Mouse (Mus musculus): ENCODE data around the gene Adamtsl1. TPM values are rescaled to one million over a fixed set of nuclear protein-coding genes. Genes with fewer than 3 reads are reported as not detected.

Gene Adamtsl1
- polyA plus RNA-seq, 1 experiment from 2014 or later: 13.2 TPM

DNA sequence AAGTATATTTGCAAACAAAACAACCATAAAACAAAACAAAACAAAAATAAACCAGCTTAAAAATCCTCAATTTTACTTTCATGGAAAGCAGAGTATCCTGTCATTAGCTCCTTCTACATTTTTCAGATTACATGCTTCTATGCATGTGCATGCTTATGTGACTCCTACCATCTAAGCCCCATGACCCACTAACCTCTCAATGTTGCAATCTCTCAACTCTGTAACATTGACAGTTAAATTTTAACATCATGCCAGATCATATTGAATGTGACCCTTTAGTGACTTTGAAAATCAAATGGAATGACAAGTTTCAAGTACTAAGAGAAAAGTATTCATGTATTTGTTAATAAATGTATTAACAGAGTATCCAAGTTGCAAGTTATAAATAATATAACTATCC lies 80.2 kb downstream of the Adamtsl1 start:
- Histone ChIP-seq H3K4me3 (ENCODE audit: low read depth, low read length) (no peak overlapping the region), H3K27me3 (ENCODE audit: control insufficient read depth, insufficient read depth, low read length) (no peaks in the 10 kb centered on the region), H3K36me3 (ENCODE audit: control insufficient read depth, insufficient read depth, low read length) (no peaks in the 10 kb centered on the region), H3K27ac (ENCODE audit: low read depth, low read length) (no peak overlapping the region), H3K4me2 (no peak overlapping the region), H3K9ac (ENCODE audit: low read depth, low read length) (no peak overlapping the region), H3K4me1 (ENCODE audit: control insufficient read depth, insufficient read depth, low read length) (no peaks in the 10 kb centered on the region), H3K9me3 (replicated peaks; ENCODE audit: control insufficient read depth, low read length) (no peaks in the 10 kb centered on the region)
- no peak for ATAC-seq (replicated peaks; ENCODE audit: insufficient number of reproducible peaks, low FRiP score, low TSS enrichment)

DNA sequence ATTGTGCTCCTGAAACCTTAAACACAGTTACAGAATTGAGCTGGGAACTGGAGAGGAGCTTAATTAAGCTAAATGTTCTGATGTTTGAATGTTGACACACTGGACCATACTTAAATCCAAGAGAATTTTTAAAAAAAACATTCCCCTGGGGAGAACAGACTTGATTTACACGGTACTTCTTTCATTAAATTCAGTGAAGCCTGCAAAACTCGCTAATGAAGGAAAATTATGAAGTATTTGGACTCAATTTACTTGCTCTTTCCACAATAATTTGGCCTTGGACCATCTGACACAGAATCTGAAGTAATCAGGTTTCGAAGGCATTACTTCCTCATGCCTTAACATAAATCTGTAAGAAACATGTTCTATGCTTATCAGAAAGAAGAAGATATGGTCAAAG lies 99.4 kb downstream of the Adamtsl1 start:
- Histone ChIP-seq H3K4me2 (no peak overlapping the region), H3K36me3 (ENCODE audit: control insufficient read depth, insufficient read depth, low read length) (no peaks in the 10 kb centered on the region), H3K27me3 (ENCODE audit: control insufficient read depth, insufficient read depth, low read length) (no peaks in the 10 kb centered on the region), H3K9me3 (replicated peaks; ENCODE audit: control insufficient read depth, low read length) (no peaks in the 10 kb centered on the region), H3K27ac (ENCODE audit: low read depth, low read length) (no peak overlapping the region), H3K9ac (ENCODE audit: low read depth, low read length) (no peak overlapping the region), H3K4me3 (ENCODE audit: low read depth, low read length) (no peak overlapping the region), H3K4me1 (ENCODE audit: control insufficient read depth, insufficient read depth, low read length) (no peaks in the 10 kb centered on the region)
- 73% methylated on average over 3 of the region's 3 CpGs for WGBS (ENCODE audit: insufficient replicate concordance)
- no peak for ATAC-seq (replicated peaks; ENCODE audit: insufficient number of reproducible peaks, low FRiP score, low TSS enrichment)

DNA sequence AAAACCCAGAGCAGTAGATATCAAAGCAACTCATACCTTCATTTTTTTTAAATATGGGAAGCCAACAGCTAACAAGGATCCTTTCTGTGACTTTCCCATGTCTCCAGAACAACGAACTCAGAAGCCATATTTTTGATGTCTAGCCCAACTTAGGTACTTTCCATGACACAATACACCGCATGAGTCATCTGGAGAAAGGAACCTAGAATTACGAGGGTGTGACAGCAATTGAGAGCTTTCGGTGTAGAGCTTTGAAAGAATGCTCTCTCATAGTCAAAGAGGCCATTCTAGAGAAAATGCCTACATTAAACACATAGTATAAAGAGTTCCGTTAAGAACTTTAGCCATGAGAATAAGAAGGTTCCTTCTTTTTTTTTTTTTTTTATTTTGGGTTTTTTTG lies 104.8 kb downstream of the Adamtsl1 start:
- Histone ChIP-seq H3K4me3 (ENCODE audit: low read depth, low read length) (no peak overlapping the region), H3K36me3 (ENCODE audit: control insufficient read depth, insufficient read depth, low read length) (no peaks in the 10 kb centered on the region), H3K9ac (ENCODE audit: low read depth, low read length) (no peak overlapping the region), H3K9me3 (replicated peaks; ENCODE audit: control insufficient read depth, low read length) (no peaks in the 10 kb centered on the region), H3K27me3 (ENCODE audit: control insufficient read depth, insufficient read depth, low read length) (no peaks in the 10 kb centered on the region), H3K4me2 (no peak overlapping the region), H3K27ac (ENCODE audit: low read depth, low read length) (no peak overlapping the region), H3K4me1 (ENCODE audit: control insufficient read depth, insufficient read depth, low read length) (no peaks in the 10 kb centered on the region)
- no peak for ATAC-seq (replicated peaks; ENCODE audit: insufficient number of reproducible peaks, low FRiP score, low TSS enrichment)
- WGBS (ENCODE audit: insufficient replicate concordance): 81% methylated on average over 5 of the region's 5 CpGs

DNA sequence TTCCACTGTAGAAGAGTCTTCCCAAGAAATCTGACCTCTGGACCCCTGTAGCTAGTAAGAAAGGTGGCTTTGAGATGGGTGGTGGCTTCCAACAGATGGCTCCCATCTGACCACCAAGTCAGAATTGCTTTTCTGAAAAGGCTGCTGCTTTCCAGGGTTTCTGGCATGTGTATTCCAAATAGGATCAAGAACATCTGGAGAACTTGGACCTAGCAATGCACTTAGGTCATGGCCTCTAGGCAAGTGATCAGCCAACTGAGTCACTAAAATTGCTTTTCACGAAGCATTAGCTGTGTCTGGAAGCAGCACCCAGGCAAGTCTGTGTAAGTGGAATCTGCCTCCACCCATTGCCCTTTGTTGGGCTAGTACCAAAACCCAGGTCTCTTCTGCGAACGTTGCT lies 105.3 kb downstream of the Adamtsl1 start:
- no peak for ATAC-seq (replicated peaks; ENCODE audit: insufficient number of reproducible peaks, low FRiP score, low TSS enrichment)
- Histone ChIP-seq H3K4me3 (ENCODE audit: low read depth, low read length) (no peak overlapping the region), H3K27me3 (ENCODE audit: control insufficient read depth, insufficient read depth, low read length) (no peaks in the 10 kb centered on the region), H3K9me3 (replicated peaks; ENCODE audit: control insufficient read depth, low read length) (no peaks in the 10 kb centered on the region), H3K36me3 (ENCODE audit: control insufficient read depth, insufficient read depth, low read length) (no peaks in the 10 kb centered on the region), H3K27ac (ENCODE audit: low read depth, low read length) (no peak overlapping the region), H3K9ac (ENCODE audit: low read depth, low read length) (no peak overlapping the region), H3K4me1 (ENCODE audit: control insufficient read depth, insufficient read depth, low read length) (no peaks in the 10 kb centered on the region), H3K4me2 (no peak overlapping the region)
- WGBS (ENCODE audit: insufficient replicate concordance): 81% methylated on average over 3 of the region's 3 CpGs

DNA sequence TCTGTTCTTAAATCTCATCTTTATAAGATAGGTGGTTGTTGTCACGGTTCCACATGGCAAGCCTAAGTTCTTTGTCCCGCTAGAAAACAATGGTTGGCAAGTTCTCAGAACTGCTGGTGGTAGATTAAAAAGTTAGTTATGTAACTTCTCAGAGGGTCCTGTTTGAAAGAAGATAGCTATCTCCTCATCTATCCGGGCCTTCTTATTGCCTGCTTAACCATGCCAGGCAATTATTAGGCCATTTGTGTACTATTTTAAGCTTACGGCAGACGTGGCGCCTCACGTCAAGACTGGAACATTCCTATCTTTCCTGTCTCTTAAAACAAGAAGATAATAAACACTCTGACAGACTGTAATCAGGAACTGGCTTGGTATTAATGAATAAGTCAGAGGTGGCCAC lies 115.4 kb downstream of the Adamtsl1 start:
- Histone ChIP-seq H3K36me3 (ENCODE audit: control insufficient read depth, insufficient read depth, low read length) (no peaks in the 10 kb centered on the region), H3K4me3 (ENCODE audit: low read depth, low read length) (no peak overlapping the region), H3K4me2 (no peak overlapping the region), H3K4me1 (ENCODE audit: control insufficient read depth, insufficient read depth, low read length) (no peaks in the 10 kb centered on the region), H3K9ac (ENCODE audit: low read depth, low read length) (no peak overlapping the region), H3K27me3 (ENCODE audit: control insufficient read depth, insufficient read depth, low read length) (no peaks in the 10 kb centered on the region), H3K27ac (ENCODE audit: low read depth, low read length) (no peak overlapping the region), H3K9me3 (replicated peaks; ENCODE audit: control insufficient read depth, low read length) (no peaks in the 10 kb centered on the region)
- ATAC-seq (replicated peaks; ENCODE audit: insufficient number of reproducible peaks, low FRiP score, low TSS enrichment): no peak
- 49% methylated on average over 7 of the region's 7 CpGs for WGBS (ENCODE audit: insufficient replicate concordance)

DNA sequence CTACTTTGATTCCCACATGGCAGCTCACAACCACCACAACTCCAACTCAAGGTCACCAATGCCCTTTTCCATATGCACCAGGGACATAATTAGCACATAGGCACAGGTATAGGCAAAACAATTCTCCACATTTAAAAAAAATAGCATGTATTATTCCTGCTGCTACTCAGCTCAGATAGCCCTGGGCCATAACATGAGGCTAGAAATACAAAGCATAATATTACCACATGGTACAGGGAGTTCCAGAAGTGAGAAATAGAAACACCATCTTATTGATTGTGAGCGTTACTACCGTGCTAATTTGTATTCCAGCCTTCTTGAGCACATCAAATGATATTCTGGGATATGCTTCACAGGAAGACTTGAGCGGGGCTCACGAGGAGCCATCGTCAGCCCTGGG lies 155.3 kb downstream of the Adamtsl1 start:
- no peak overlapping the region for H3K27ac ChIP-seq (ENCODE audit: low read depth, low read length)
- H3K36me3 ChIP-seq (ENCODE audit: control insufficient read depth, insufficient read depth, low read length): no peaks in the 10 kb centered on the region
- no peak overlapping the region for H3K4me3 ChIP-seq (ENCODE audit: low read depth, low read length)
- no peaks in the 10 kb centered on the region for H3K4me1 ChIP-seq (ENCODE audit: control insufficient read depth, insufficient read depth, low read length)
- H3K4me2 ChIP-seq: no peak overlapping the region
- no peak for ATAC-seq (replicated peaks; ENCODE audit: insufficient number of reproducible peaks, low FRiP score, low TSS enrichment)
- 77% methylated on average over 5 of the region's 5 CpGs for WGBS (ENCODE audit: insufficient replicate concordance)
- H3K27me3 ChIP-seq (ENCODE audit: control insufficient read depth, insufficient read depth, low read length): no peaks in the 10 kb centered on the region
- no peak overlapping the region for H3K9ac ChIP-seq (ENCODE audit: low read depth, low read length)
- H3K9me3 ChIP-seq (replicated peaks; ENCODE audit: control insufficient read depth, low read length): no peaks in the 10 kb centered on the region

DNA sequence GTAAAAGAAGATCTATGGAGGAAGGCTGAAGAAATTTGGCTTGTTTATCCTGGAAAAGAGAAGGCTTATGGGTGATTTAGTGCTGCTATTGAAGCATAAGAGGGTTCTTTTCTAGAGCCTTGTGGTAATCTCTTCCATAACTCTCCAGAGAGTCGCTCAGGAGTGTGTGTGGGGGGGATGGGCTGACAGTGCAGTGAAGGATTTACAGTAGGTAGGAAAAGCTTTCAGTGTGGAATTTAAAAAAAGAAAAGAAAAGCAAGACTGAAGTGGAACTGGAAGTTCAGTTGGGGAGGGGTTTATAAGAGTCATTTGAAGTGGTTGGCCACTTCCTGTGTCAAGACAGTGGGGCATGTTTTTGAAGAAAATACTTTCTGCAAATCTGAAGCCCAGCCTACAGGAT lies 155.8 kb downstream of the Adamtsl1 start:
- no peak overlapping the region for H3K9ac ChIP-seq (ENCODE audit: low read depth, low read length)
- ATAC-seq (replicated peaks; ENCODE audit: insufficient number of reproducible peaks, low FRiP score, low TSS enrichment): no peak
- no peak overlapping the region for H3K4me2 ChIP-seq
- no peaks in the 10 kb centered on the region for H3K4me1 ChIP-seq (ENCODE audit: control insufficient read depth, insufficient read depth, low read length)
- H3K27me3 ChIP-seq (ENCODE audit: control insufficient read depth, insufficient read depth, low read length): no peaks in the 10 kb centered on the region
- no peaks in the 10 kb centered on the region for H3K9me3 ChIP-seq (replicated peaks; ENCODE audit: control insufficient read depth, low read length)
- 67% methylated on average over 1 of the region's 1 CpGs for WGBS (ENCODE audit: insufficient replicate concordance)
- H3K36me3 ChIP-seq (ENCODE audit: control insufficient read depth, insufficient read depth, low read length): no peaks in the 10 kb centered on the region
- H3K4me3 ChIP-seq (ENCODE audit: low read depth, low read length): no peak overlapping the region
- H3K27ac ChIP-seq (ENCODE audit: low read depth, low read length): no peak overlapping the region

DNA sequence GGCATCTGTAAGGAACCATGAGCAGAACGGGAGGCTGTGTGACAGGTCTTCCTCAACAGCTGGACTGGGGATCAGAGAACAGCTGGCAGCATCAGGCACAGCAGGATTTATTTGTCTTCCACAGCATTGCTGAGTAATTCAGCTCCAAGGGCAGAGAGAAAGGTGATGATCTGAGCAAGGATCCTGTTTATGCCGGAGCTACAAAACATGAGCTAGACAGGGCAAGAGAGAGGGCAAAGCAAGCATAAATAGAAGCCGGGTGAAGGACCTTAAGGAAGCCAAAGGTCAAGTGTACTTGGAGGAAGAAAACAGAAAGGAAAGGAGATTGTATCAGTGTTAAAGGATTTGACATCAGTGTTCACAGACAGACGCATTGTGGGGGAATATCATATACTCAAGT lies 158.3 kb downstream of the Adamtsl1 start:
- Histone ChIP-seq H3K27ac (ENCODE audit: low read depth, low read length) (no peak overlapping the region), H3K9me3 (replicated peaks; ENCODE audit: control insufficient read depth, low read length) (no peaks in the 10 kb centered on the region), H3K4me1 (ENCODE audit: control insufficient read depth, insufficient read depth, low read length) (no peaks in the 10 kb centered on the region), H3K9ac (ENCODE audit: low read depth, low read length) (no peak overlapping the region), H3K4me3 (ENCODE audit: low read depth, low read length) (no peak overlapping the region), H3K36me3 (ENCODE audit: control insufficient read depth, insufficient read depth, low read length) (no peaks in the 10 kb centered on the region), H3K4me2 (no peak overlapping the region), H3K27me3 (ENCODE audit: control insufficient read depth, insufficient read depth, low read length) (no peaks in the 10 kb centered on the region)
- ATAC-seq (replicated peaks; ENCODE audit: insufficient number of reproducible peaks, low FRiP score, low TSS enrichment): no peak
- WGBS (ENCODE audit: insufficient replicate concordance): 54% methylated on average over 4 of the region's 4 CpGs

DNA sequence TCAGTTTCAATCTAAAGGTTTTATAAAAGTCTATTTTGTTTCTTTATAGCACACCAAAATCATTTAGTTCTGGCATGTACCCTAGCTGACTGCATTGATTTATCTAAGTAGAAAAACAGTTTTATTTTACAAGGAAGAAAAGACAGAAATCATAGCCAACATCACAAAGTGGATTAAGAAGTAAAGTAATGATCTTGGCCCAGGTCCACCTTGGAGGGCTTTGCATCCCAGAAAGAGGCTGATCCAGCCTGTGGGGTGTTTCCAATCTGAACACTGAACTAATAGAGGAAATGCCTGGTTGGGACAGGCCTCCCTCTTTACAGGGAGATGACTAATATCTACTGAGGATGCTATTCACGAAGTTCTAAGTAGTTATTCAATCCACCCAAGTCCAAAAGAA lies 163.6 kb downstream of the Adamtsl1 start:
- Histone ChIP-seq H3K4me2 (no peak overlapping the region), H3K4me3 (ENCODE audit: low read depth, low read length) (no peak overlapping the region), H3K27me3 (ENCODE audit: control insufficient read depth, insufficient read depth, low read length) (no peaks in the 10 kb centered on the region), H3K4me1 (ENCODE audit: control insufficient read depth, insufficient read depth, low read length) (no peaks in the 10 kb centered on the region), H3K27ac (ENCODE audit: low read depth, low read length) (no peak overlapping the region), H3K9ac (ENCODE audit: low read depth, low read length) (no peak overlapping the region), H3K36me3 (ENCODE audit: control insufficient read depth, insufficient read depth, low read length) (no peaks in the 10 kb centered on the region), H3K9me3 (replicated peaks; ENCODE audit: control insufficient read depth, low read length) (no peaks in the 10 kb centered on the region)
- 56% methylated on average over 1 of the region's 1 CpGs for WGBS (ENCODE audit: insufficient replicate concordance)
- ATAC-seq (replicated peaks; ENCODE audit: insufficient number of reproducible peaks, low FRiP score, low TSS enrichment): no peak

All from heart, embryonic 11.5 days (tissue).